Mouse (Mus musculus): ENCODE measurements around the gene Tmem223. TPM values are rescaled to one million over a fixed set of nuclear protein-coding genes. Genes with fewer than 3 reads are reported as not detected.
A peak's percentile ranks its signal among the peaks of the same experiment; 100 is the strongest.

Tmem223 gene
- 203 and 210 TPM in 2 replicates for polyA plus RNA-seq (2016; fragmentation: Nextera tagmentation; extraction: Ambion mirVana)

- H3K9me3 ChIP-seq: peaks cover 2% of the 10 kb centered on the region; the same call in 1 of the 2 replicates
- peak within 1 kb of the TSS; percentile 77 for H3K4me3 ChIP-seq (replicated peaks)
- ATAC-seq (ENCODE audit: low FRiP score): peak; percentile 63
- H3K9ac ChIP-seq: peak within 1 kb of the TSS; percentile 93
- 19% methylated on average over 29 of the region's 29 CpGs for WGBS
- H3K4me2 ChIP-seq: peak within 1 kb of the TSS; percentile 70
- H3K4me1 ChIP-seq: peaks cover 33% of the 10 kb centered on the region
- H3K27me3 ChIP-seq: no peaks in the 10 kb centered on the region
- peaks cover 65% of the 10 kb centered on the region for H3K36me3 ChIP-seq (replicated peaks)
- H3K27ac ChIP-seq: peak within 1 kb of the TSS; percentile 93
Observed at GRCm38 (mm10) chr19:8770567-8771270, at the start of gene Tmem223. TSS of gene Tmem223 (plus strand) at chr19:8770996.

DNA sequence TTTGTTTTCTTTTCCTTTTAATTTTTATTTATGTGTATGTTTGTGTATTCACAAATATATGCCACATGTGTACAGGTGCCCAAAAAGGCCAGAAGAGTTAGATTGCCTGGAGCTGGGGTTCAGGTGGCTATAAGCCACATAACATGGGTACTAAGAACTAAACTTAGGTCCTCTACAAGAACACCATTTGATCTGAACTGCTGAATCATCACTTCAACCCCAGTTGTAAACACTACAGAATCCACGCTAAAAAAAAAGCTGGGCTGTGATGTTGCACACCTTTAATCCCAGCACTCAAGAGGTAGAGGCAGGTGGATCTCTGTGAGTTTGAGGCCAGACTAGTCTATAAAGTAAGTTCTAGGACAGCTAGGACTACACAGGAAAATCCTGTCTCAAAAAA, 49.4 kb upstream of the Tmem223 start:
- WGBS: 86% methylated on average over 1 of the region's 1 CpGs
- no peaks in the 10 kb centered on the region for H3K27me3 ChIP-seq
- no peak for ATAC-seq (ENCODE audit: low FRiP score)
- H3K4me3 ChIP-seq (replicated peaks): no peak overlapping the region
- H3K36me3 ChIP-seq (replicated peaks): peaks cover 21% of the 10 kb centered on the region
- H3K9ac ChIP-seq: no peak overlapping the region
- peaks cover 33% of the 10 kb centered on the region for H3K4me1 ChIP-seq
- H3K4me2 ChIP-seq: 0 out of 2 replicates have a peak overlapping the region, but pooled peaks have one; percentile 55
- no peak overlapping the region for H3K27ac ChIP-seq
- H3K9me3 ChIP-seq: no peaks in the 10 kb centered on the region

GRCm38 (mm10) chr19:8722021-8722420, 48.8 kb upstream of the Tmem223 start:
- Histone ChIP-seq H3K27me3 (no peaks in the 10 kb centered on the region), H3K27ac (peak overlapping the region; percentile 94; the same call in 1 of the 2 replicates), H3K4me1 (peaks cover 33% of the 10 kb centered on the region), H3K4me2 (peak overlapping the region; percentile 55), H3K36me3 (replicated peaks) (peaks cover 28% of the 10 kb centered on the region), H3K9ac (peak overlapping the region; percentile 97), H3K9me3 (no peaks in the 10 kb centered on the region), H3K4me3 (replicated peaks) (peak overlapping the region; percentile 76)
- 62% methylated on average over 4 of the region's 4 CpGs for WGBS
- ATAC-seq (ENCODE audit: low FRiP score): no peak

DNA sequence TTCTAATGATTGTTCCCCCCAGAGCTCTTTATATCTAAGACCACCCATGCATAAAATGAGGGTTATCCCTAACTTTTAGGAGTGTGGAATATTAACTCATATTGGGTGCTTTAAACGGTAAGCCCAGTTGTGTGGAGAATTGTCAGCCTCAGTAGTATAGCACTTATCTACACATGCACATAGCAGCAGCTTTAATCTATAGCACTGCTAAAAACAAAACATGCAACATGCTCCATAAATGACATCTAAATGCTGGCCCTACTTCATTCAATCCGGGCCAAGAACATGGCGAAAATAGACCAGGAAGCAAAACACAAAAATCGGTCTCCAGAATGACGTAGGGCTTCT, 48.3 kb upstream of the Tmem223 start:
- 4% methylated on average over 5 of the region's 5 CpGs for WGBS
- H3K4me1 ChIP-seq: peaks cover 33% of the 10 kb centered on the region
- H3K27ac ChIP-seq: peak overlapping the region; percentile 94
- H3K27me3 ChIP-seq: no peaks in the 10 kb centered on the region
- ATAC-seq (ENCODE audit: low FRiP score): no peak
- H3K9ac ChIP-seq: peak overlapping the region; percentile 97
- no peaks in the 10 kb centered on the region for H3K9me3 ChIP-seq
- H3K36me3 ChIP-seq (replicated peaks): peaks cover 29% of the 10 kb centered on the region
- peak overlapping the region; percentile 55 for H3K4me2 ChIP-seq
- peak overlapping the region; percentile 76 for H3K4me3 ChIP-seq (replicated peaks)

GRCm38 (mm10) chr19:8722907-8723573, 47.8 kb upstream of the Tmem223 start, which contains the start of gene Slc3a2:
TSS of gene Slc3a2 (minus strand) at chr19:8723369.
- H3K4me1 ChIP-seq: peaks cover 33% of the 10 kb centered on the region
- no peaks in the 10 kb centered on the region for H3K27me3 ChIP-seq
- WGBS: under 1% methylated on average over 50 of the region's 50 CpGs

GRCm38 (mm10) chr19:8723574-8724346, 47.0 kb upstream of the Tmem223 start:
- Histone ChIP-seq H3K4me2 (peak overlapping the region; percentile 77), H3K4me1 (peaks cover 33% of the 10 kb centered on the region), H3K27ac (peak overlapping the region; percentile 85), H3K4me3 (replicated peaks) (peak overlapping the region; percentile 76), H3K27me3 (no peaks in the 10 kb centered on the region), H3K9ac (peak overlapping the region; percentile 97), H3K9me3 (no peaks in the 10 kb centered on the region), H3K36me3 (replicated peaks) (peaks cover 29% of the 10 kb centered on the region)
- WGBS: under 1% methylated on average over 20 of the region's 20 CpGs
- no peak for ATAC-seq (ENCODE audit: low FRiP score)

More at GRCm38 (mm10) chr19:8722907-8723573, 47.8 kb upstream of the Tmem223 start, which contains the start of gene Slc3a2:
- H3K4me3 ChIP-seq (replicated peaks): peak within 1 kb of the TSS; percentile 76
- peak within 1 kb of the TSS; percentile 77 for H3K4me2 ChIP-seq
- peaks cover 29% of the 10 kb centered on the region for H3K36me3 ChIP-seq (replicated peaks)
- ATAC-seq (ENCODE audit: low FRiP score): peak; percentile 96
- peak within 1 kb of the TSS; percentile 94 for H3K27ac ChIP-seq
- peak within 1 kb of the TSS; percentile 97 for H3K9ac ChIP-seq
- no peaks in the 10 kb centered on the region for H3K9me3 ChIP-seq

- Histone ChIP-seq H3K36me3 (replicated peaks) (peaks cover 29% of the 10 kb centered on the region), H3K27ac (peak overlapping the region; percentile 85), H3K9me3 (no peaks in the 10 kb centered on the region), H3K4me3 (replicated peaks) (peak overlapping the region; percentile 76), H3K9ac (peak overlapping the region; percentile 97), H3K27me3 (no peaks in the 10 kb centered on the region), H3K4me1 (peaks cover 33% of the 10 kb centered on the region), H3K4me2 (peak overlapping the region; percentile 77)
- whole genome bisulfite sequencing: 2% methylated on average over 2 of the region's 2 CpGs
- ATAC-seq (ENCODE audit: low FRiP score): no peak
Observed at GRCm38 (mm10) chr19:8724392-8724791, 46.4 kb upstream of the Tmem223 start.

- peak overlapping the region; percentile 77 for H3K4me2 ChIP-seq
- peaks cover 33% of the 10 kb centered on the region for H3K4me1 ChIP-seq
- H3K27me3 ChIP-seq: no peaks in the 10 kb centered on the region
- ATAC-seq (ENCODE audit: low FRiP score): no peak
- H3K9ac ChIP-seq: peak overlapping the region; percentile 97
- 0 out of 2 replicates have a peak overlapping the region, but pooled peaks have one; percentile 10 for H3K27ac ChIP-seq
- peak overlapping the region; percentile 76 for H3K4me3 ChIP-seq (replicated peaks)
- H3K9me3 ChIP-seq: no peaks in the 10 kb centered on the region
- 49% methylated on average over 4 of the region's 4 CpGs for WGBS
- H3K36me3 ChIP-seq (replicated peaks): peaks cover 29% of the 10 kb centered on the region
Observed at GRCm38 (mm10) chr19:8725081-8725613, 45.6 kb upstream of the Tmem223 start.

DNA sequence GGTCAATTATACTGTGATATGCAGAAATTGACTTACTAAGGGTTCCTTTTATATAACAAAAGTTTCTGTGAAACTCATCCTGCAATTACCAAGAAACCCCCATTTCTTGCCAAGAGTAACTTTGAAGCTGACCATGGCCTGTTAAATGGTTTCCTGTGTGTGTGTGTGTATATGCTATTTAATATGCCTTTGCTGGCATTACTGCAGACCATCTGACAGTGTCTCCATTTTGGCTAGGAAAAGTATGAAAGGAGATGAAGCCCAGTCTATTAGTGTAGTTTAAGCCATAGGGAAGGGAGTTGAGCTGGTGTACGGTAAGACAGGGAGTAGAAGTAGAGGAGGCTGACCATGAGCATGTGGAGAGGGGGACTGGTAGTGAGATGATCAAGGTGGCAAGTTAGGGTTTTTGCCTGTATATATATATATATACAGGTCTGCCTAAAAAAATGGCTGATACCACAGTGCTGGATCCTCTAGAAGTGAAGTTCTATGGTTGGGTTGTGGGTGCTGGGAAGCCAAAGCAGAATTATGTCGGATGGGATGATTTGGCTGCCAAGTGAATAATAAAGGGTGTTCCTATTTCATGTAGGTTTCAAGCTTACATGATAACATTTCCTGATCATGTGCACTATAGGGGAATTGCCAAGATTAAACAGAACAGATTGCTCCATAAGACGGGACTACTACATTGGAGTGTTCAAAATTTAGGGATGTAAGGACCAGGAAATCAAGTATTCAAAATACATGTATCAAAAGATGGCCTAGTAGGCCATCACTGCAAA, 44.0 kb upstream of the Tmem223 start:
- H3K9ac ChIP-seq: no peak overlapping the region
- H3K27me3 ChIP-seq: no peaks in the 10 kb centered on the region
- no peak for ATAC-seq (ENCODE audit: low FRiP score)
- WGBS: 12% methylated on average over 3 of the region's 3 CpGs
- peaks cover 29% of the 10 kb centered on the region for H3K36me3 ChIP-seq (replicated peaks)
- no peaks in the 10 kb centered on the region for H3K9me3 ChIP-seq
- H3K4me1 ChIP-seq: peaks cover 28% of the 10 kb centered on the region
- 0 out of 2 replicates have a peak overlapping the region, but pooled peaks have one; percentile 42 for H3K27ac ChIP-seq
- H3K4me3 ChIP-seq (replicated peaks): peak overlapping the region; percentile 7; the same call in 1 of the 2 replicates
- no peak overlapping the region for H3K4me2 ChIP-seq

- Histone ChIP-seq H3K4me2 (no peak overlapping the region), H3K4me1 (peaks cover 20% of the 10 kb centered on the region), H3K4me3 (replicated peaks) (no peak overlapping the region), H3K9me3 (no peaks in the 10 kb centered on the region), H3K27me3 (no peaks in the 10 kb centered on the region), H3K27ac (no peak overlapping the region), H3K9ac (no peak overlapping the region), H3K36me3 (replicated peaks) (peaks cover 29% of the 10 kb centered on the region)
- ATAC-seq (ENCODE audit: low FRiP score): no peak
- WGBS: 30% methylated on average over 5 of the region's 5 CpGs
Observed at GRCm38 (mm10) chr19:8727495-8728114, 43.2 kb upstream of the Tmem223 start.
